Mouse (Mus musculus): ENCODE results near the gene Sorbs1. TPM values are rescaled to one million over a fixed set of nuclear protein-coding genes. Genes with fewer than 3 reads are reported as not detected.

Sorbs1 gene
- polyA plus RNA-seq, 1 experiment: 38.8 TPM

DNA sequence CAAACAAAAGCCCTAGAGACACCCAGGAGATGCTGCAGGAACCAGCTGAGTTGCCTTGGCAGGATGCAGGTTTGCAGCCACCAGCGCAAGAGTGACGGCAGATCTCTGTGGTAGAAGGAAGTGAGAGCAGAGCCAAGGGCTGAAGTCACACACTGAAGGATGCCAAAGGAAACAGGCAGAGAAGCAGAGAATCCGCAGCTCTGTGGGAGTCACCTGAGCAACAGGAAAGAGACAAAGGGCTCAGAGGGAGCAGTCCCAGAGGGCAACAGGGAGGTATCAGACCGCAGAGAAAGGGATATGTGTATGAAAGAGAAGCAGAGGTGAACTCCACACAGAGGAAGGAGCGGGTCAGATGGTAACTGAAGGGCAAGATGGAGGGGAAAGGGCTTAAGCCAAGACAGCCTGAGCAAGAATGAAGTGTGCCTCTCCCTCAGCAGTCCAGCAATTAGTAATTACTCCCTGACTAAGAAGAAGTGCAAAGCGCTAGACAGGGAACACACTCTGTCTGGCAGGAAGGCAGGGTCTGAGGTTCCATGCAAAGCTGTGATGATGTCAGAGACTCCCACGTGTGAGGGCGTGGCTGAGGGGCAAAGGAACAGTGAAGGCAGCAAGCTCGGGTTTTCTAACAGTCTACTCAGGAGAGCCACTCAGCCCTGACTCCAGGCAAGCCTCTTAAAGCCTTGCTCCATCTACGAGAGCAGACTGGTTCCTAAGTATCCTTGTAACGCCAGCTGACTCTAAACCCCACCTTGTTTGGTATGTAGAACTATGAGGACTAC lies 147.2 kb downstream of the Sorbs1 start:
- Histone ChIP-seq H3K4me2 (ENCODE audit: low read depth) (no peak overlapping the region), H3K4me3 (no peak overlapping the region), H3K36me3 (ENCODE audit: control insufficient read depth, insufficient read depth) (peaks cover 14% of the 10 kb centered on the region), H3ac (ENCODE audit: control insufficient read depth, insufficient read length) (no peak overlapping the region), H3K79me2 (ENCODE audit: control insufficient read depth, insufficient read depth) (no peaks in the 10 kb centered on the region), H3K27me3 (ENCODE audit: control insufficient read depth, insufficient read depth, insufficient read length) (no peaks in the 10 kb centered on the region)
- TF ChIP-seq MYOD1 (IDR thresholded peaks at IDR 0.05; ENCODE audit: control insufficient read depth in 1 of 3, insufficient read length in 2 of 3, low read depth in 2 of 3): no peak
- TF ChIP-seq CEBPB (IDR thresholded peaks at IDR 0.05; ENCODE audit: insufficient read depth, poor library complexity, severe bottlenecking): no peak
- TF ChIP-seq TCF3 (IDR thresholded peaks at IDR 0.05; ENCODE audit: insufficient read length, low read depth): no peak
- no peak for TF ChIP-seq POLR2AphosphoS2 (IDR thresholded peaks at IDR 0.05; ENCODE audit: insufficient read length, low read depth)
- no peak for TF ChIP-seq SRF (IDR thresholded peaks at IDR 0.05; ENCODE audit: control insufficient read depth, insufficient read length, low read depth)
- no peak for TF ChIP-seq TCF12 (IDR thresholded peaks at IDR 0.05; ENCODE audit: insufficient read depth, poor library complexity, severe bottlenecking)
- TF ChIP-seq E2F4 (IDR thresholded peaks at IDR 0.05; ENCODE audit: insufficient read depth): no peak
- no peak for TF ChIP-seq MAX (IDR thresholded peaks at IDR 0.05; ENCODE audit: low read depth)
- no peak for TF ChIP-seq POLR2A (IDR thresholded peaks at IDR 0.05; ENCODE audit: insufficient read length, low read depth)
- TF ChIP-seq REST (IDR thresholded peaks at IDR 0.05; ENCODE audit: insufficient read depth, insufficient read length): no peak
- TF ChIP-seq USF1 (IDR thresholded peaks at IDR 0.05; ENCODE audit: low read depth): no peak
- no peak for TF ChIP-seq MYOG (IDR thresholded peaks at IDR 0.05; ENCODE audit: control insufficient read depth in 1 of 3, insufficient read depth in 1 of 3, insufficient read length in 2 of 3, low read depth in 2 of 3)

- Histone ChIP-seq H3K79me2 (ENCODE audit: control insufficient read depth, insufficient read depth) (no peaks in the 10 kb centered on the region), H3K36me3 (ENCODE audit: control insufficient read depth, insufficient read depth) (peaks cover 14% of the 10 kb centered on the region), H3ac (ENCODE audit: control insufficient read depth, insufficient read length) (no peak overlapping the region), H3K27me3 (ENCODE audit: control insufficient read depth, insufficient read depth, insufficient read length) (no peaks in the 10 kb centered on the region), H3K4me3 (no peak overlapping the region), H3K4me2 (ENCODE audit: low read depth) (no peak overlapping the region)
- TF ChIP-seq SRF (IDR thresholded peaks at IDR 0.05; ENCODE audit: control insufficient read depth, insufficient read length, low read depth) (no peak), USF1 (IDR thresholded peaks at IDR 0.05; ENCODE audit: low read depth) (no peak), MAX (IDR thresholded peaks at IDR 0.05; ENCODE audit: low read depth) (no peak), MYOD1 (IDR thresholded peaks at IDR 0.05; ENCODE audit: control insufficient read depth in 1 of 3, insufficient read length in 2 of 3, low read depth in 2 of 3) (no peak), REST (IDR thresholded peaks at IDR 0.05; ENCODE audit: insufficient read depth, insufficient read length) (no peak), TCF3 (IDR thresholded peaks at IDR 0.05; ENCODE audit: insufficient read length, low read depth) (no peak), POLR2A (IDR thresholded peaks at IDR 0.05; ENCODE audit: insufficient read length, low read depth) (no peak), CEBPB (IDR thresholded peaks at IDR 0.05; ENCODE audit: insufficient read depth, poor library complexity, severe bottlenecking) (no peak), MYOG (IDR thresholded peaks at IDR 0.05; ENCODE audit: control insufficient read depth in 1 of 3, insufficient read depth in 1 of 3, insufficient read length in 2 of 3, low read depth in 2 of 3) (no peak)
These were observed 148.4 kb downstream of the Sorbs1 start for GRCm38 (mm10) chr19:40365137-40365536.

- no peak overlapping the region for H3K4me2 ChIP-seq (ENCODE audit: low read depth)
- H3K27me3 ChIP-seq (ENCODE audit: control insufficient read depth, insufficient read depth, insufficient read length): no peaks in the 10 kb centered on the region
- TF ChIP-seq MAX (IDR thresholded peaks at IDR 0.05; ENCODE audit: low read depth): no peak
- TF ChIP-seq MYOD1 (IDR thresholded peaks at IDR 0.05; ENCODE audit: control insufficient read depth in 1 of 3, insufficient read length in 2 of 3, low read depth in 2 of 3): no peak
- TF ChIP-seq MYOG (IDR thresholded peaks at IDR 0.05; ENCODE audit: control insufficient read depth in 1 of 3, insufficient read depth in 1 of 3, insufficient read length in 2 of 3, low read depth in 2 of 3): no peak
- no peak for TF ChIP-seq SRF (IDR thresholded peaks at IDR 0.05; ENCODE audit: control insufficient read depth, insufficient read length, low read depth)
- no peak for TF ChIP-seq REST (IDR thresholded peaks at IDR 0.05; ENCODE audit: insufficient read depth, insufficient read length)
- no peaks in the 10 kb centered on the region for H3K79me2 ChIP-seq (ENCODE audit: control insufficient read depth, insufficient read depth)
- H3K4me3 ChIP-seq: no peak overlapping the region
- peaks cover 14% of the 10 kb centered on the region for H3K36me3 ChIP-seq (ENCODE audit: control insufficient read depth, insufficient read depth)
- H3ac ChIP-seq (ENCODE audit: control insufficient read depth, insufficient read length): no peak overlapping the region
These were observed 150.1 kb downstream of the Sorbs1 start for GRCm38 (mm10) chr19:40363447-40363846.

DNA sequence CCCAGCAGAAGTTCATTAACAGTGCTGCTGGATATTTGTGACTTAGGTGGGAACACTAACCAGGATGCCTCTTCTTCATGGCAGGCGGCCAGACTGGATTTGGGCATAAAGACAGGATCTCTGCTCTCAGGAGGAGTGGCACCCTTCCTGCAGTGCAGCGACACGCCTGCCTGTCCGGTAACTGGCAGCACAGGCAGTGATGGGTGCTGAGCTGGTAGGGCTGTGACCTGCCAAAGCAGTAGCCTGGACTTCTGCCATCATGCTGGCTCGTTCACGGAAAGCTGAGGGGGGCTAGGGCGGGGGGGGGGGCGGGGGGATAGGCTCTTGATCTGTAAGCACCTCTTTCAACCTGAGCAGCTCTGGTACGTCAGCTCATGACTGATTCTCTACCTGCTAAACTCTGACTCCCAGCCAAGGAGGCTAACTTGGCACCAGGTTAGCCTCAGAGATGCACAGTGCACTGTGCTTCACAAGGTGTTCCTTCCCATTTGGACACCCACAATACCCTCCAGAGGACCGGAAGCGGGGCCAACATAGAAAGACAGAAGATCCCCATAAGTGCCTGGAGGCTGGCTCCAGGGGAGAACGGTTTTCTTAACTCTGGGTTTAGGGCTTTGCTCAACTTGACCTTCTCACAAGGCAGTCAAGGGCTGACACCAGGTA lies 151.2 kb downstream of the Sorbs1 start:
- Histone ChIP-seq H3K4me3 (no peak overlapping the region), H3ac (ENCODE audit: control insufficient read depth, insufficient read length) (no peak overlapping the region), H3K4me2 (ENCODE audit: low read depth) (no peak overlapping the region), H3K27me3 (ENCODE audit: control insufficient read depth, insufficient read depth, insufficient read length) (no peaks in the 10 kb centered on the region), H3K36me3 (ENCODE audit: control insufficient read depth, insufficient read depth) (peaks cover 10% of the 10 kb centered on the region), H3K79me2 (ENCODE audit: control insufficient read depth, insufficient read depth) (no peaks in the 10 kb centered on the region)
- TF ChIP-seq TCF3 (IDR thresholded peaks at IDR 0.05; ENCODE audit: insufficient read length, low read depth) (no peak), MYOG (IDR thresholded peaks at IDR 0.05; ENCODE audit: control insufficient read depth in 1 of 3, insufficient read depth in 1 of 3, insufficient read length in 2 of 3, low read depth in 2 of 3) (no peak)

Data from myocyte (in vitro differentiated cells).